Mouse (Mus musculus) ovary, postnatal 14 days (tissue): ENCODE data around the gene Cacna1g.

Experiments used
- DNase-seq: peaks from one replicate; pipeline ENCODE4 v3.0.0; 2022; ENCODE audit warnings: low spot score

The Cacna1g gene

GRCm38 (mm10) chr11:94473707-94474543 lies at the start of gene Cacna1g:
Gene Cacna1g, minus strand, starts transcription at chr11:94474198.
- peak; percentile 75 for DNase-seq

GRCm38 (mm10) chr11:94521219-94521843 lies 47.3 kb upstream of the Cacna1g start, which contains the start of gene Mycbpap:
Gene Mycbpap, minus strand, starts transcription at chr11:94521742.
- DNase-seq = peak; percentile 35

DNA sequence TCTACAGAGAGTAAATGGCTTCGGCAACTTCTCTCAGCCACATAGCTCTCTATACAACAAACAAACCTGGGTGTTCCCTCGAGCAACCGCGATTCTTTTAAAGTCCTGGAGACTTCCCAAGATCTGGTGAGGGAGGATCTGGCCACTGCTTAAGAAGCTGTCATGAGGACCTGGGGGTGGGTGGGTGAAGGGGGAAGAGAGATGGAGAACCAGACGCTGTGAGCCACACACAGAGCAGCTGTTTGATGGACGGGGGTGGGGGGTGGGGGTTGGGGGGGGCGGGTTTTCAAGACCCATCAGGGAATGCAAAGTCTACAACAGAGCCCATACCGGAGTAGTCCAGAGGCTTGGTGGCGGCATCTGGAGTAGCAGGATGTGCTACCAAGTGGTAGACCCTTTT lies 39.5 kb upstream of the Cacna1g start:
- no peak for DNase-seq

DNA sequence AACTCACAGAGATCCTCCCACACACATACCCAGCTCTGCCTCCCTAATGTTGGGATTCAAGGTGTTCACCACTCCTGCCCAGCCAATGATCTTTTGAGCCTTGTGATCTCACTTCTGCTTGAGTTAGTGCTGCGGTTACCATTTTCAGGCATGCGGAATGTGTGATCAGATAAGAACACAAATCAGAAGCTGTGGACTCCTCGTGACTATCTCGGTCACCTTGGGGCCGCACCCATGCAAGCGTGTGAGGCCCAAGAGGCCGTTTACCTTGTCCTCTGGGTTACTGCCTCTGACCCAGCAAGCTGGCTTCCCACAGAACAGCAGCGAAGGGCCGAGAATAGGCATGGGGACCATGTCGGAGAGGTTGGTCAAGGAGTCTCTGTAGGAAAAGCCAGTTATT lies 35.0 kb upstream of the Cacna1g start:
- DNase-seq = no peak

GRCm38 (mm10) chr11:94501482-94501881 lies 27.5 kb upstream of the Cacna1g start:
- no peak for DNase-seq

- DNase-seq = no peak
Measured at GRCm38 (mm10) chr11:94500362-94500761, 26.4 kb upstream of the Cacna1g start.

DNA sequence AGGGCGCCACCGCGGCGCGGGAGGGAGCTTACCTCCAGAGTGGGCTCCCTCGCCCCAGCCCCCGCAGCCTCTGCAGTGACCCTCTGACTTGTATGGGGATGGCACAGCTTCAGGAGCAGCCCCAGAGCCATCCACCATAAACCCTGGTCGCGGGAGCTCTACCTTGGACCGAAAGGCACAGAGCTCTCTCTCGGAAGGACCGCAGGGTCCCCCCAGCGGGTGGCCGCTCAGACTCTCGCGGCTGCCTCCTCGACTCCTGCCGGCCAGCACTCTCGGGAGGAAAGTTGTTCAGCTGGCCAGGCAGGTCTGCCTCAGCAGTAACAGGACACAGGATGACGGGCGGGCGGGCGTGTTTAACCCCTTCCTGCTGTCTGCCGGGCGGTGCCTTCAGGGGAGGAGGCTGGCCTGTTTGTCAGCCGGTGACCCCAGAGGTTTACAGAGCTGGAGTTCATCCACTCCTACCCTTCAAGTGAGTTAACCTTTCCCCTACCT lies 25.7 kb upstream of the Cacna1g start, which contains the start of gene Epn3:
Gene Epn3 (minus strand): TSS at position 314 of the 492 bp plus-strand sequence.
- DNase-seq = peak; percentile 41

DNA sequence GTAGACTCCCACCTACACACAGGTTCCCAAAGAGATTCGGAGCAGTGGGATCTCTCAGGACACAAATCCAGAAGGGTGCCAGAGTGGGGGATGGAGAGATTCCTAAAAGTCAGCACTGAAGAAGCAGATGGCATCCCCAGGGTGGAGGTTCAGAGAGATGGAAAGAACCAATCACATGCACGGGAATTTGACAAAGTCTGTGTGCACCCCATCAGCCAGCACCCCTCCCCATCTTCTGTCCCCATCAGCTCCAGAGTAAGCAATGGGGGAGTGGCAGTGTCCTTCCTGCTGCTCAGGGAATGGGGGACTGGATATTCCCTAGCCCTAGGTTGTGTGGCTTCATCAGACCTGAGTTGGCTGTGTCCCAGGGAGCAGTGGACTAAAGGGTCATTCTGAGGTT lies 25.0 kb upstream of the Cacna1g start:
- DNase-seq = no peak

DNA sequence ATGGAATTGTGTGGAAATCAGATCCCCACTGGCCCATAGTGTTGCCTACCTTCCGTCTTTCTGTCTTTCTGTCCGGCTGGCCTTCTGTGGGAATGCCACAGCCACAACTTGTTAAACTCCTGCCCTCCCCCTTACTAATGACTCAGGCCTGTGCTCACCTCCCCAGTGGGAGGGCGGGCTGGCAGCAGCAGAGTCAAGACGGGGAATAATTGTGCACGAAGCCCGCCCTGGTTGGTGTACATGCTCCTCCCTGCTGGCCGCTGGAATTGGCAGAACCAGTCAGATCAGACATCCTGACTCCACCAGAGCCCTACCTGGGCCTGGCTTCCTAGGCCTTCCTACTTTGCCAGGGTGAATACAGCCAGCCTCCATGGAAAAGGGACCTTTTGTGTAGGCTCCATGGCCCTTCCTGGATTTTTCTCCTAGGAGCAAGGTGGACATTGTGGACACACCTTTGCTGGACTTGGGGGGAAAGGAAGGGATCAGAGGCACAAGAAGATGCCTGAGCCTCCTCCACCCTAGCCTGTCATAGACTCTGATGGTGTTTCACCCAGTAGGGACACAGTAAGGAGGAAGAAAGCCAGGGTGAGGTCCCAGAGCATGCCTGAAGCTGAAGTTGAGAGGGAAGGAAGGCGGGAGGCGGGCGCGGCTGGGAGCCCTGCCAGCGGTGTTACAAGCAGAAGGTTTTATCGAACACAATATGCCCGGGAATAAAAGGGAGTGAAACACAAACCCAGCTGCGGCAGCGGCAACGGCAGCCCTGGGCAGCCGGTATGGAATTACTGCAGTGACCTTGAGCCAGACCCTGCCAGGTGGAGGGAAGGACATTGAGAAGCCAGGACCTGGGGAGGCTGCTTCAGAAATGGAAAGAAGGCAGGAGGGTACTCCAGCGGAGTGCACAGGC lies 24.3 kb upstream of the Cacna1g start:
- DNase-seq = peak; percentile 59

DNA sequence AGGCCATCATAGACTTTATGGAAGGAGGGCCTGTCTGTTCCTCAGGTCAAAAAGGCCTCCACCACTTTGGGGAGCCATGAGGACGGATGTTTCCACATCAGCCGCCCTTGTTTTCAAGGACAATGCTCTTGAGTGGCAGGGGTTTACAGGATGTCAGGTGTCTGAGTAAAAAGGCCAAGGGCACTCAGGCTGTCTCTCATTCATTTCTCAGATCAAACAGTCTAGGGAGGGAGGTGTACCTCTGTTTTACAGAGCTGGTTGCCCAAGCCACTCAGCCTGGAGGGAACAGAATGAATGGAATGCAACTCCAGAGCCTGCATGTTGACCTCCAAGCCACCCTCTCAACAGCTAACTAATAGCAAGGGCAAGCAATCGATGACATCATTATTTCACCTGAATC lies 21.4 kb upstream of the Cacna1g start:
- no peak for DNase-seq

- no peak for DNase-seq
Measured at GRCm38 (mm10) chr11:94491749-94492099, 17.7 kb upstream of the Cacna1g start.

DNA sequence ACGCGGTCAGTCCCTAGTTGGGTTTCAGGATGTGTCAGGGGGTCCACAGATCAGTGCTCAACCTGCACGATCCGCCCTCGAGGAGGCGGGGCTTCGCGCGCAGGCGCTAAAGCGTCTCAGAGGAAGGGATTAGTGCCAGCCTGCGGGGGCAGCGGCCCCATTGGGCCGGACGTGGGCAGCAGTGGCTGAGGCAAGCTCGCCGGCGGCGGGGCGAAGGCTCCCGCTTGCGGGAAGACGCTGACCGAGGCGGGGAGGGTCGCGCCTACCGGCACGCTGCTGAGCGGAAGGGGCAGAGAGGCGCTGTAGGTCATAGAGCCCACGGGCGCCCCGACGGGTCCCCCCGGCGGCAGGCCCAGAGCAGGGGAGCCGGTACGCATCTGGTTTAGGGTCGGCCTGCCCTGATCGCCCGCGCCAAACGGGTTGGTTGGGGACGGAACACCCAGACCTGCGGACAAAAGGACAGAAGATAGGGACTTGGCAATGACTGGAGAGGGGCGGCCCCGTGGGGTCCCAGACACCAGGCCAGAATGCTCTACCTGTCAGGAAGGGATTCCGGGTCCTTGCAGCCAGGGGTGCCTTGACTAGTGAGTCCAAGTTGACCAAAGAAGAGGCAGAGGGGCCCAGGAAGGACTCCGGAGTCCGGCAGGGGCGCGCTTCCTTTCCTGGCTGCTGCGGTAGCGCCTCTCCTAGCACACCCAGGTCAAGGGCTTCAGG lies 17.2 kb upstream of the Cacna1g start:
- DNase-seq = no peak

- no peak for DNase-seq
Measured at GRCm38 (mm10) chr11:94489745-94490144, 15.7 kb upstream of the Cacna1g start.

DNA sequence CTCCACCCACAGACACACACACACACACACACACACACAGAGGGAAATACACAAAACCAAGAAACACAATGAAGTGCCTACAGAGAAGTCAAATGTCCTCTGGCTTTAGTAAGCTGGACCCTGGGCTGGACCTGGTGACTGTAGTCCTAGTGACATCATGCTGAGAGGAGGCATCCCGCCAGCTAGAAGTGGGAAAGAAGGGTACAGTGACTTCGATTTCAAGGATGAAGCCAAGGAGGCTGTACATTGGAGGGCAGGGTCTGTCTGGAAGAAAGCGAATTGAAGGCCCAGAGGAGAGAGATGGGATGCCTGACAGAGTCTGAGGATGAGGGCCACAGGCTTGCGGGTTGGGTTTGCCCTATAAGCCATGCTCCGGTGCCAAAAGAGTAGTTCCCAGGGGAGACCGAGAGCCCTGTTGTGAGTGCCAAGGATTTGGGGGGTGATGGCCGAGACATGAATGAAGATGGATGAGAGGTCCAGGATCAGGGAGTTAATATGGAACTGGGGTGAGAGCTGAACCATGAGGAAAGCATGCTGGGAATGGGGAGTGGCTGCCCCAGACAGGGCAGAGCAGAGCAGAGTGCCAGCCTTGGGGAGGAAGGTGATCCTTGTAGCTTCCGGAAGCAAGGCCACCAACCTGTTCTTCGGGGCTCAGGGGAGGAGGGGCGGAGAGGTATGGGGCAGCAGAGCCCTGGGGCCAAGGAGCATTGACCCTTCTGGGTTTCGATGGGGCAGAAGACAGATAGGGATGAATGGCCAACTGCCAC lies 15.0 kb upstream of the Cacna1g start:
- DNase-seq = no peak

GRCm38 (mm10) chr11:94486001-94486400 lies 12.0 kb upstream of the Cacna1g start, which contains the start of gene Spata20:
Gene Spata20, minus strand, starts transcription at chr11:94486179.
- peak; percentile 89 for DNase-seq

- DNase-seq = no peak
Measured at GRCm38 (mm10) chr11:94485223-94485622, 11.2 kb upstream of the Cacna1g start.

DNA sequence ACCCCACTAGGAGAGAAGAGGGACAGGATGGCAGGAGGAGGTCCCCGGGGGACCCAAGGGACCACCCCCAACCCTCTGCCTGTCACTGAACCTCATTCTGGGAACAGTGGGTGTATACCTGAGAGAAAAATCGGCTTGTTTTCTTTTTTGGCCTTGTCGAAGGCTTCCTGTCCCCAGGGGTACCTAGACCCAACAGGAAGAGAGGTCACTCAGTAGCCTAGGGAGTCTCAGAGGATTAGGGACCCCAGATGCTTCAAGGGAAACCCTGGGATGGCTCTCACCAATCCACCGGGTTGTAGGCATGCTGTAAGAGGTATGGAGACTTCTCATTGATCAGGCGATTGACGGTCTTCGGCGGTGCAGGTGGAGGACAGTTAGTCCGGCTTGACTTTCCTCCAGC lies 10.6 kb upstream of the Cacna1g start:
- DNase-seq = no peak

DNA sequence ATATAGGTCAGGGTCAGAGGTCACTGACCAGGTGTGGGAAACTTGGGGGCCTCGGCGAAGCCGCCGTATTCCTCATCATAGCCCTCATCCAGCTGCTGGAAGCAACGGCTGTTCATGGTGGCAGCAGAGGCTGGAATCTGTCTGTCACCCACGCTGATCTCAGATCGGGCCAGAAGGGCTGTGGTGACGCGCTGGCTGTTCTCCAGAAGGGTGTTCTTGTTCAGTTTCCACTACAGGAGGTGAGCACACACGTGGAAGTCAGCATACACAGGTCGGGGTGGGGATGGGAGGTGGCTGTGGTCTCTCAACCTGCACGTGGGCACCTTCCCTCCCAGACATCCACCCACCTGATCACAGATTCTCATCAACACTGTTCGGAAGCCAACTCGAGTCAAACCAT lies 9.9 kb upstream of the Cacna1g start:
- DNase-seq = no peak

GRCm38 (mm10) chr11:94483436-94483835 lies 9.4 kb upstream of the Cacna1g start:
- no peak for DNase-seq

DNA sequence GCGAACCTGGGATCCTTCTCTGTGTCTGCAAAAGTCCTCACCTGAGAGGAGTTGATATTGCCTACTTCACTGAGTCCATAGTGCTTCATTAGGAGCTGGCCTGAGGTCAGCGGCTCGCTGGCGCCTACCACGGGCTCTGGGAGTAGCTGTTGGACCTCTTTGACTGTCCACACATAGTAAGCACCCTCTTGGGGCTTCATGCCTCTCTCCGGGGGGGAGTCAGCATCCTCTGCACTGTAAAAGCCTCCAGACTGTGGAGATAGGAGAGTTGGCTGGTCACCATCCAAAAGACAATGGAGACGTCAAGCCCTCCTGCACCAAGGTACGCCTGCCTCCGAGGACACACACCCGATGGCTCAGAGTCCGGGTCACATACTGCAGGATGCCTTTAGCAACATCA lies 8.7 kb upstream of the Cacna1g start:
- DNase-seq = no peak

DNA sequence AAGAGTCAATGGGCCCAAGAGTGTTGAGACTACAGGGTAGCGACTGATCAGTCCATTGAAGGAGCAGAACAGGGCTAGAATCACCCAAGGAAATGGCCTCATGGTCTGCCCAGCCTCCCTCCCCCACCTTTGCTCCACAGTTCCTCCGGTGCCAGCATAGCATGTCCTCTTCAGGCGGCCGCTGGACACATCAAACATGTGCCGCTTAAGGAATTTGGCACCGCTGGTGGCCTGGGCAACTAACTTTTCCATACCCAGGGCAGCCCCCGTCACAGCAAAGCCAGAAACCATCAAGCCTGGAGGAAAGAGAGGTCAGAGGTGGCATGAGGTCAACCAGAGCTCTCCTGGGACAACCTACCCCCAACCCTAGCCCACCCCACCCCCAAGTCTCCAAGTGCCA lies 8.0 kb upstream of the Cacna1g start:
- DNase-seq = no peak
